Mouse (Mus musculus): ENCODE results near the gene Copz2.
A peak's percentile ranks its signal among the peaks of the same experiment; 100 is the strongest.
"Not testable (repeated sequence)": the region's sequence is repeated elsewhere in the genome, so short reads cannot be mapped to it uniquely, and the experiment has no call there.

Gene Copz2

DNA sequence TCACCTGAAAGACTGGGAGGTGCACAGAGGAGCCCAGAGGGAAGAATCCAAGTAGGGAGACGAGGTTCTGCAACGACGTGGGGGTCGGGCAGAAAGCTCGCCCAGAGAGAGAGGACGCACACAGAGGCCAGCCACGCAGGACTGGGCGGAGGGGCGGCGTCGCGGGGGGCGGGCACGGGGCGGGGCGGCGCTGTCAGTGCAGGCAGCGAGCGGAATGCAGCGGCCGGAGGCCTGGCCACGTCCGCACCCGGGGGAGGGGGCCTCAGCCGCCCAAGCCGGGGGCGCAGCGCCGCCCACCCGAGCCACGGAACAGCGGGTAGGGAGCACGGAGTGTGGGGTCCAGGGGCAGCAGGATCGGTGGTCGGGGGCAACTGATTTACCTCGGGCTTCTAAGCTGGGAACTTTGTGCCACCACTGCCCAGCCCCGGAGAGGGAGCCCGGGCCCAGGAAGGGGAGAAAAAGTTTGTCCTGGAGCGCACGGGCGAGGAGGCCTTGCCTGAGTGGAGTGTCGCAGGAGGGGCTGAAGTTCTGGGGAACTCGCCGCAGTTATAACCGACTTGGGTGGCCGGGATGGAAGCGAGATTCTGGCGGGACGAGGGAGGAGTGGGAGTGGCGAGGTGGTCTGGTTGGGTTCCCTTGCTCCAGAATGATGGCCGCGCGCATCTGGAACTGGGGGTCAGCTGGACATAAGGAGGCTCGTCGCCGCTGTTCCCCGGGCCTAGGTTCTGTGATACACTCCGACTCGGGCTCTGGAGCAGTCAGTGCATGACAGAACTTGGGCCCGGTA, at the start of gene Copz2:
Gene Copz2 (plus strand): TSS at position 190 of the 787 bp plus-strand sequence.
- DNase-seq, result peak in 1 of 2 experiments; percentile 78

DNA sequence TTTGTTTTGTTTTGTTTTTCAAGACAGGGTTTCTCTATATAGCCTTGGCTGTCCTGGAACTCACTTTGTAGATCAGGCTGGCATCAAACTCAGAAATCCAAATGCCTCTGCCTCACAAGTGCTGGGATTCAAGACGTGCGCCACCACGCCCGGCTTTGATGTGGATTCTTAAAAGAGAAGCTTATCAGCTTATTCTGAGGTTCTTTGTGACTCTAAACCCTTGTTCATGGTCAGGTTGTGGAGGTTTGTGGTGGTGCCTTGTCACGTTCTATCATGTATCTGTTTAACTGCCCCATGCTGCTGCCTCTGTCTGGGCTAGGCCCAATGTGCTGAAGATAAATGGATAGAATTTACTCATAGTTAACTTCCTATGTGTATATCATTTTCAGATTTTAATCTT, 44.1 kb upstream of the Copz2 start:
- no peak for DNase-seq

DNA sequence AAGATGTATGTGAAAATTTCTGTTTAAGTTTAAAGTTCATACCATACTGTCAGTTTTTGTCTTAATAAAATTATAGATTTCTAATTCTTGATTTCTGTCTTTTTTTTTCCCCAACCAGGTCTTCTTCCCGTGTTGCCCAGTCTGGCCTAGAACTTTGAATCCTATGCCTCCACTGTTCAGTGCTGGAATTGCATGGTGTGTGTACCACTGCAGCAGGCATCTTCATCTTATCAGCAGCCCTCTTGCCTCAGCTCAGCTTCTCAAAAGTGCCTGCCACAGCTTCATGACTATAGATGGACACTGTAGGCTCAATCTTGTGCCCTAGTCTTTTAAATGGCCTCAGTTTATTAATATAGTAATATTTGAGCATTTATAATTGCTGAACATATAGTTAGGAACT, 41.6 kb upstream of the Copz2 start:
- peak in 1 of 2 experiments; percentile 26 for DNase-seq

DNA sequence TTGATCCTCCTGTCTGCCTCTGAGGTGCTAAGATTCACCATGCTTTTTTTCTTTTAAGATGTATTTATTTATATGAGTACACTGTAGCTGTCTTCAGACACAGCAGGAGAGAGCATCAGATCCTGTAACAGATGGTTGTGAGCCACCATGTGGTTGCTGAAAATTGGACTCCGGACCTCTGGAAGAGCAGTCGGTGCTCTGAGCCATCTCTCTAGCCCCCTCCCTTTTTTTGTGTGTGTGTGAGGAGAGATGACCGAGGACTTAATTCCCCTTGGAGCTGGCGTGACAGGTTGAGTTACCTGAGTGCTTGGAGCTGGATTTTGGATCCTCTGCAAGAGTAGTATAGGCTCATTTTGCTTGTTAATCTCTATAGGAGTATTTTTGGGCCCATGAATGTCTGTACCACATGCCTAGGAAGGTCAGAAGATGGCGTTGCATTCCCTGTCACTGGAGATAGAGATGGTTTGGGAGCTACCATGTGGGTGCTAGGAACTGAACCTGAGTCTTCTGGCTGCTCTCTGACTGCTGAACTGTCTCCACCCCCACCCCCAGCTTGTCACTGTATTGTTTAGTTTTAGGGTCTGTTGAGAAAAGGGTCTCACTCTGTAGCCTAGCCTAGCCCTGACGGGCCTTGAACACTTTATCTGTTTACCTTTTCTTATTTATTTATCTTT, 40.0 kb upstream of the Copz2 start:
- DNase-seq, result no peak

DNA sequence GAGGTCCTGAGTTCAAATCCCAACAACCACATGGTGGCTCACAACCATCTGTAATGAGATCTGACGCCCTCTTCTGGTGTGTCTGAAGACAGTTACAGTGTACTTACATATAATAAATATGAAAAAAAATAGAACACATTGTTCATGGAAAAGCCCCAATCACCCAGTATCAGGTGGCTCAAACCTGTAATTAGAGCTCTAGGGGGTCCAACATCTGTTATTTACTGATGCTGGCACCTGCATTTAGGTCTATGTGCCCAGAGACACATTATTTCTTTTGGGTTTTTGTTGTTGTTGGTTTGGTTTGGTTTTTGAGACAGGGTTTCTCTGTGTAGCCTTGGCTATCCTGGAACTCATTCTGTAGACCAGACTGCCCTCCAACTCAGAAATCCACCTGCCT, 38.5 kb upstream of the Copz2 start:
- not testable (repeated sequence) for DNase-seq

DNA sequence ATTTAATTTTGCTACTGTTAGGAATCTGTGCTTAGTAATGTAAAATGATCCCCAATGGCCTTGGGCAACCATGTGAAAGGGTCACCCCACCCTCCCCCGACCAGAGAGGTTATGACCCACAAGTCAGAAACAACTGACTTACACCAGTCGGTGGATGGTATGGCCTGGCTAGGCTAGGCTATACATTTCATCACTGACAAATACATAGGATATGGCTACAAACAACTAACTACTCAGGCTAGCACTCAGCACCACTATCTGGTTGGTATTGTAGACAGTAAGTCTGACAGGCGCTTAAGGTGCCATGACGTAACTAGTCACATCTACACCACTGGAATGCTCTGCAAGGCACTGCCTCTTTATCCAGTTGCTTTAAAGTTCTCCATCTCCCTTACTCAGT, 36.2 kb upstream of the Copz2 start:
- no peak for DNase-seq

DNA sequence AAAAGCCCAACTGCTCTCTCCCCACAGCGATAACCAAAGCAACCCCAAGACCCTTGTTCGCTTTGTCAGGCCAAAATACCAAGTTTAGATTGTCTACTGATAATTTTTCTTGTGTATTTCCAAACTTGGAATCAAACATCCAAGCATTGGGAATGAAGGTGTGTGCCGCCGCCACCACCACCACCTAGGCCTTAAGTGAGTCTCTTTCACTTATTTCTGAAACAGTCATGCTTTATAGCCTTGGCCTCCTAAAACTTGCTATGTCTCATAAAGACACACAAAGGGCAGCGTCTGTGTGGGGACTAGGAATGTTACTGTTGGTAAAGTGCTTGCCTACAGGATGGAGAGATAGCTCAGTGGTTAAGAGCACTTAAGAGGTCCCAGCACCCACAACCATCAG, 35.8 kb upstream of the Copz2 start:
- DNase-seq, result no peak

DNA sequence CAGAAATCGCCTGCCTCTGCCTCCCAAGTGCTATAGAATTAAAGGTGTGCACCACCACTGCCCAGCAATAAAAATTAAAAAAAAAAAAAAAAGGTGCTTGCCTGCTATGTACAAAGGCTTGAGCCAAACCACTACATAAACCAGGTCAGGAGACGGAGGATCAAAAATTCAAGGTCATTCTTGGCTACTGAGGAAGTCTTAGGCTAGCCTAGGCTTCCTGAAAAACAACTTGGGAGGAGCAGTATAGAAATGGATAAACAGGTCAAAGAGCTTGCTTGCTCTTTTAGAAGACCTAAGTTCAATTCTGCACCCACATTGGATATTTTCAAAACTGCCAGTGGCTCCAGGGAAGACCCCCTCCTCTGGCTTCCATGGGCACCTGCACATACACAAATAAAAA, 35.2 kb upstream of the Copz2 start:
- DNase-seq, result no peak

DNA sequence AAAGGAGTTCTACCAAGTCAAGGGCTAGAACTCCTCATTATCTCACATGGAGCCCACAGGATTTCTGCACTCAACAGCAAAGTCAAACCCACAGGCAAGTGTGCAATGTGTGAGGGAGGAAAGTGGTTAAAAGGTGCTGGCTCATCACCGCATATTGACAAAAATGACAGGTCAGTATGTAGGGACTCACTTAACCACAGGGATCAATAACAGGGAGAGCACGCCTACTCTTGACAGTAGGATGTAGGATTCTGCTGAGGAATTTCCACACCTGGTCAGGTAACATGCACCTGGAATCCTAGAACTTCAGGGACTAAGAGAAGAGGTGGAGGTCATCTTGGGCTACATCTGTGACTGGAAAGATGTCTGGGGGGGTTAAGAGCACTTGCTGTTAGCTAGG, 33.8 kb upstream of the Copz2 start:
- DNase-seq, result no peak

DNA sequence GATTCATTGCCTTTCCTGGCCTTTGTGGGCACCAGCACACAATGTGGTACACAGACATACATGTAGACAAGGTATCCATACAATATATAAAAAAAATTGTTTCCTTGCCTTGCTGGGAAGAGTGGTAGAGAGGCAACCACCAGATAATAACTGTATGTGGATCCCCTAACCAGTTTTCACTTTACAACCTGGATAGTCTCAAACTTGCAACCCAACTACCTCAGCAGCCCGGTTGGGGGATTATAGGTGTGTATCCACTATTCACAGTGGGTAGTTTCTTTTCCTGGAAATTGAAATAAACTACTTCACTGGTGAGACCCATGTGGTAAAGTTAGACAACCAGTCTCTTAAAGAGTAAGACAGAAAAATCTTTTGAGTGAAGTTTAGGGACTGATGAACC, 33.2 kb upstream of the Copz2 start:
- no peak for DNase-seq

DNA sequence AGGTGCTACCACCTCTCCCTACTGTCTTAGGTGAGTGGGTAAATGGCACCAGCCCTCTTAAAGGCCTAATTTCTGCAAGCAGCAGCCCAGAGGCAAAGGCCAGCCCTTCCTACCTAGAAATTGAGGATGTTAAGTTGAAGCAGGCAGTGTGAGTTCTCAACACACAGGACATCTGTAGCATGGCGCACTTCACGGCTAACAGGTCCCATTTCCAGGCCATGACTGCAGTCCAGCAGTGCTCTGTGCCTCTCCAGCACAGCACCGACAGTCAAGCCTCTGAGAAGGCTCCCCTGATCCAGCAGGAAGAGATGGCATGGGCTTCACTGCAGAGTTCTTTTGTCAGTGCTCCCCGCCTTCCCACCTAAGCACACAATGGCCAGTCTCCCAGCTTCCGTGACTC, 32.7 kb upstream of the Copz2 start:
- DNase-seq, result no peak

DNA sequence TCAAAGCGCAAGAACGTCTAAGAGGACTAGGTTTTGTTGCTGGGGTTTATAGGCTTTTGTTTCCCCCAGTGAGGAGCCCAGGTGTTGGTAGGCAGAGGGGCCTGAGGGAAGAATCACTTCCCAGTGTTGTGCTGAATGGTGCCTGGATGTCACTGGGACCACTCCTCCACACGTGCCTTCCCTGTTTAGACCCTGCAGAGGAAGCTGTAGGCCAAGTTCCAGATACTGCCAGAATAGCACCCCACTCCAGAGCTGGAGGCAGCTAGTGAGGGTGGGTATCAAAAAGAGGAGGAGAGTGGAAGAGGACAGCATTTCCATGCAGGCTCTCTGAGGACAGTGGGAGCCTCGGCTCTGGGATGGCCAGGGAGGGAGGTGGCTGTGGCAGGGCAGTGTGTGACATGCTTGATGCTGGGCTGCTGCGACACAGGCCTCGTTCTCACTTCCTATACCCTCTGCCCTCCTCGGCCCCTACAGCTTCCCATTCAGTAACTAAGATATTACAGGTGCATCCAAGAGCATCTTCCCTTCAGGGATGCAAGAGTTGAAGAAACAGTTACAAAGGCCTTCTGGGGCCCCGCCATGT, 31.5 kb upstream of the Copz2 start:
- DNase-seq, result no peak

DNA sequence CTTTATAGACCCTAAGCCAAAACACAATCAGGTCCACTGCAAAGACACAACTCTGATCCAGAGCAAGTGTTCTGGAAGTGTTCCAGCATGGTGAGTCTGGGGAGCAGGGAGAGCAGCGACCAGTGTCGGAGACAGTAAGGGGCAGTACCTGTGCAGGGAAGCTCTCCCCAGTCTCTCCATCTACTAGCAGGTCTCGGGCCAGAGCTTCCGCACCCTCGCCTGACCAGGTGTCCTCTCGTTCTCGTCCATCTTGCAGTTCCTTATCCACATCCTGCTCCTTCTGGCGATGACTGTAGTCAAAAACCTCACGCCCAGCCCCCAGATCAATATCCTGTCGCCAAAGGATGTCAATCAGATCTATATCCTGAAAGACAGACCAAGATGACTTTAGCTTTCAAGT, 27.7 kb upstream of the Copz2 start:
- no peak for DNase-seq

DNA sequence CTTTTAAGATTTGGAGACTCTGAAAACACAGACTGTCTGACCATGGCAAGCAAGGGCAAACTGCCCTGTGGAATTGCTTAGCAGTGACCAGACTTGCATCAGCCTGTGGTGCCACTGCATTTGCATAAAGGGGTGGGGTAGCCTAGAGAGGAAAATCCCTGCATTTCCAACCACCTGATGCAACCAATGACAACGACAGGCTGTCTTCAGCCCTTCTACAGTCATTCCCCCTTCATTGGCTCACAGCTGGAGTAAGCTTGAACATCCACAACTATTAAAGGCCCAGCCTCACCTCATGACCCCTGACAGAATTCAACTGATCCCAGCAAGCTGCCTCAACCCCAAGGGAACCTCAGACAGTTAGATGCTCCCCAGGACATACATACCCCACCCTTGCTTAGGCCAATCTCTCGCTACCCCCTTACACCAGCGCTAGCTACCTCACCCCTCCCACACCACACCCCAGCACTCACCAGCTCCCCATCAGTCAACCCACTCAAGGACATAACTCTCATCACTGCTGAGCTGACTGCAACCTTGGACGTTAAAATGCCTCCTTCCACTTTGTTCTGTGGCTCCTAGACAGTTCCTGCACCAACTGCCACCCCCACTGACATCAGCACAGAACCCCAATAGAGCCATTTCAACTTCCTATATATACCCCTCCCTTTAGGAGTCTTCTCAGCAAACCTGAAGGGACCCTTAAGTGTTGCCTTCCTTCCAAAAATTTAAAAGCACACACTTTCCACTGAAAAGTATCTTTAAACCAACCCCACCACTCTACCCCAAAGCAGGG, 26.8 kb upstream of the Copz2 start:
- DNase-seq, result peak in 1 of 2 experiments; percentile 20

DNA sequence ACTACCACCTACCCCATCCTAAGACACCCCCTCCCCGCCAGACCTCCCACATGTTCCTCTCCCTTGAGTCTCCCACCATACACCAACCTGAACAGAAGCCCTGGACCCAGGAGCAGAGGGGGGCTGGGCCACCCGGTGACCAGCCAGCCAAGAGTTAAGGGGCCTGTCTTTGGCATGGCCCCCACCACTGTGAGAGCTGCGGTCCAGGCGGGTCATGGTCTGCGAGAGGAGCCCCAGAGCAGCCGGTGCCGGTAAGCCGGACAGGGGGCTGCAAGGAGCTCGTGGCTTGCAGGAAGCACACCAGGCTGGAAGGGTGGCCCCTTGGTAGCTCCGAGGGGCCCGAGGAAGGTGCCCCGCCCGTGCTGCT, 26.2 kb upstream of the Copz2 start:
- DNase-seq, result no peak

DNA sequence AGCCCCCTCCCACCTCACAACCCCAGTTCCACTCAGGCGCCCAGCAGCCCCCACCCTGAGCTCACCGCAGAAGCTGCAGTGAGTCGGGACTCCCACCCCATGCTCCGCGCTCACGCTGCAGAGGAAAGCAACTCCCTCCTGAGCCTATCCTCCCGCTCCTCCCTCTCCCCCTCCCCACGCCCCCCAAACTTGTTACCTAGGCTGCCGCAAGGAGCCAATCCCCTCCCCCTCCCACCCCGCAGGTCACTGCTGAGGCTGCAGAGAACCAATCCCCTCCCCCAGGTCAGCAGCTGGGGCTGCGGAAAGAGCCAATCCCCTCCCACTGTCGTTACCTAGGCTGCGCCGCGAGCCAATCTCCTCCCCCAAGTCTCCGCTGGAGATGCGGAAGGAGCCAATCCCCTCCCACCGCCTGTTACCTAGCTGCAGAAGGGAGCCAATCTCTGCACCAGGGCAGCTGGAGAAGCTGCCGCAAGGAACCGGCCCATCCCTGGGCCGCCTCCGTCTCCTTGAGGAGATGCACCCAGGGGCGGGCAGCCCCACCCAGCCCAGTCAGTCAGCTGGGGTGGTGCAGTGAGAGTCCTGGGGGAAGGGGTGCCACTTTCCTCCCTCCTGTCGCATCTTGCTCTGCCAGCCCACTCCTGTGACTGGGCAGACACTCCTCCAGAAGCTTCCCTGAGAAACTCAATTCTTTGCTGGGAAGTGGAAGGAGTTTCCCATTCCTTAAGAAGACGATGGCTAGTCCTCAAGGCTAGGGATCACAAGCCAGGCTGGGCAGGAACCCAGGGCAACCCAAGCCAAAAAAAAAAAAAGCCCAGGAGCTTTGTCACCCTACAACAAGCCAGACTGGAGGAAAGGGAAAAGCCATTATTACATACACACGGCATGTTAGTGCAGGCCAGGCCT, 25.5 kb upstream of the Copz2 start:
- DNase-seq, result peak; percentile 93 to 94

DNA sequence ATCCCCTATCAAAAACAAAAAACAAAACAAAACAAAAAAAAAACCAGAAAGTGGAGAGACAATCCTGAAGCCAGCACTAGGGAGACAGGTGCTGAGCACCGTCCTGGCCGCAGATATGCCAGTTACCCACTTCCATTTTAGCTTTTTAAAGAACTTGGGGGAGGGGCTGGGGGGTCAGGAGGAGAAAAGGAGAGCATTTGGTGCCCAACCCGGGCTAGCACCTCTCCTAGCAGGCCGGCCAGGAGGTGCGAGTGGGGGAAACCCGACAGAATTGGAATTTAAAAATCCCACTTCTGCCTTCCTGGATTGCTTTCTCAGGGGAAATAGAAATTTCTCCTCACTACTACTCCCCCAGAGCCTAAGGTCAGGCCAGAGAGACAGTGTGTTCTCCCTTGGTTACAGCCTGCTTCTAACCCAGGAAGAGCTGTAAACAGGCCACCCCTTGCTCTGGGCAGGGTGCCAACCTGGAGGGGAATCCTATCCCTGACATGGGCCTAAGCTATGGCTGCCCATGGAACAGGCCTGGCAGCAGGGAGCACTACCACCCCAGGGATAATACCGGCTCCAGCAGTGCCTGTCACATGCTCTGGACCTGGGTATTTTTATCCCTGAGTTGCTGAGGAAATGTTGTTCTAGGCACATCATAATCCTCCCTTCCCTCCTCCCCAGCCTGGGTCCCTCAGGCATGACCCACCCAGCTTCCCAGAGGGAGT, 24.7 kb upstream of the Copz2 start:
- peak; percentile 79 to 83 for DNase-seq

DNA sequence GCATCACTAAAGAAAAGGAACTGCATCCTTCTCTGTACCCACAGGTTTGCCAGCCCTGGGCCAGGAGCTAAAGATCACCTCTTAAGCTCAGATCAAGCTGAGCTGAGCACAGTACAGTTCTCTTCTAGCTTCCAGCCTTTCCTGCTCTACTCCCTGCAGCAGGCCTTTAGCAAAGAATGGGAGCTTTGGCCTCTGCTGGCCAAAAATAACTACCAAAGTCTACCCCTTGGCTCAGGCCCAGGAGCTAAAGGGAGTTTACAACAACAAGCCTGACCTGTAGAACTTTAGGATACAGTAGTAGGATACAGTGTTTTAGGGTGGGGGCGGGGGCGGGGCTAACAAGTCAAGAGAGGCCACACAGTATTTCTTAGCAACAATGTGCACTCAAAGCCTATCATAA, 23.2 kb upstream of the Copz2 start:
- peak; percentile 59 to 61 for DNase-seq

DNA sequence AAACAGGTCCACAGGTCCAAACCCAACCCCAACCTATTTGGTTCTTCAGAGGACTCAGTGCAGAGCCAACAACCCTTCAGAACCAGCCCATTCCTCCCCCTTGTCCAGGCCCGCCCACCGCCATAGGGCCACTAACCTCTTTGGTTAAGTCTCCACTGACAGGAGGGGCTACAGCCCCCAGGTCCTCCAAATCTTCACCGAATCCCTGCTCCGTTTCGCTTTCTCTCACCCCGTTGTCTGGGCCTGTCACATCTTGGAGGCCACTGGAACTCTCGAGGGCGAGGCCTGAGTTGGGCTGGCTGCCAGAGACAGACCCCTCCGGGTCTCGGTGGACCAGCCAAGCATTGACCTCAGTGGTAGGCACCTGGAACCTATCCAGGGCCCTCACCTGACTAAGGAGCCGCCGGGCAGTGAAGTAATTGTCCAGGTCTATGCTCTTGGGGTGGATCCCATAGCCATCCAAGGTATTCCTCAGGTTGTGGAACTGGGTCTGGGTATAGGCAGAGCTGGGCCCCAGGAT, 22.5 kb upstream of the Copz2 start:
- DNase-seq, result peak in 1 of 2 experiments; percentile 39

DNA sequence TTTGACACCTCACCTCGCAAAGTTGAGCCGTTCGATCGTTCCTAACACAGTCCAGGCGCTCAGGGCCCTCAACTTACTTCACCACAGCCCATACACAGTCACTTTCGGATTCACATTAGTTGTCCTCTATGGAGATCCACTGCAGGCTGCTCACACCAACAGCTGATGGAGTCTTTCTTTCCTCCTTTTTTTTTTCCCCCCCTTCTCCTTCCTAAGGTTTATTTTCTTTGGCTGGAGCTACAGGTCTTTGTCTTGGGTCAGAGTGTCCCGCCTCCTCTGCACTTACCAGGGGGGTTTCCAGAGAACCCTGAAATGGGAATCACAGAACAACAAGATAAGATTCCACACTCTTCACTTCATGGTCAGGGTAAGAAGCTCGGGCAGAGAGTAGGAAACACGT, 21.8 kb upstream of the Copz2 start:
- DNase-seq, result no peak

DNA sequence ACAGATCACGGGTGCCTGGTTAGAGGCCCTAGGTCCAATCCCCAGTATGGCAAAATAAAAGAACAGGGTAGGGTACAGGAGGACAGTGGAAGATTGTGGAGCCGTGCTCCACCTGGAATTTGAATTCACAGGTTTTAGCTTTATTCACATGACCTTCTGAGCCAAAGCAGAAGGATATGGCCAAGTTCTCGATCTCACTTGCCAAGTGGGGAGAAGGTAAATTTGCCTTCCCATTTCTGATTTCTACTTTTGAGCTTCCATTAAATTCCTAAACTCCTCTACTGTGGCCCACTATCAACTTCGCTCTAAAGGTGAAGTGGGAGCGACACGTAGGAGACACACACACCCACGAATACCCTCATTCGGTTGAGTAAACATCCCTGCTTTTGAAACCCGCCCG, 20.8 kb upstream of the Copz2 start:
- DNase-seq, result no peak
